Mouse (Mus musculus): ENCODE measurements around the gene Agtpbp1. TPM values are rescaled to one million over a fixed set of nuclear protein-coding genes. Genes with fewer than 3 reads are reported as not detected.
"Not testable (repeated sequence)": the region's sequence is repeated elsewhere in the genome, so short reads cannot be mapped to it uniquely, and the experiment has no call there.

The Agtpbp1 gene
- polyA plus RNA-seq, 1 experiment from 2014 or later = 13.6 TPM

- Histone ChIP-seq H3K36me3 (replicated peaks) (peaks cover 13% of the 10 kb centered on the region), H3K27ac (no peak overlapping the region), H3K27me3 (ENCODE audit: poor library complexity, severe bottlenecking) (no peaks in the 10 kb centered on the region), H3K9me3 (peaks cover 5% of the 10 kb centered on the region; the same call in 1 of the 2 replicates), H3K4me3 (no peak overlapping the region), H3K4me1 (peaks cover 1% of the 10 kb centered on the region)
- 83% methylated on average over 4 of the region's 4 CpGs for WGBS
- DNase-seq (ENCODE audit: extremely low spot score, low spot score) = no peak
These were observed 94.3 kb downstream of the Agtpbp1 start for GRCm38 (mm10) chr13:59490726-59491125.

GRCm38 (mm10) chr13:59489143-59489542 is 95.9 kb downstream of the Agtpbp1 start:
- no peaks in the 10 kb centered on the region for H3K4me1 ChIP-seq
- H3K27ac ChIP-seq = no peak overlapping the region
- WGBS = 75% methylated on average over 2 of the region's 2 CpGs
- H3K36me3 ChIP-seq (replicated peaks) = peaks cover 1% of the 10 kb centered on the region
- H3K9me3 ChIP-seq = no peaks in the 10 kb centered on the region
- H3K27me3 ChIP-seq (ENCODE audit: poor library complexity, severe bottlenecking) = no peaks in the 10 kb centered on the region
- no peak overlapping the region for H3K4me3 ChIP-seq
- no peak for DNase-seq (ENCODE audit: extremely low spot score, low spot score)

DNA sequence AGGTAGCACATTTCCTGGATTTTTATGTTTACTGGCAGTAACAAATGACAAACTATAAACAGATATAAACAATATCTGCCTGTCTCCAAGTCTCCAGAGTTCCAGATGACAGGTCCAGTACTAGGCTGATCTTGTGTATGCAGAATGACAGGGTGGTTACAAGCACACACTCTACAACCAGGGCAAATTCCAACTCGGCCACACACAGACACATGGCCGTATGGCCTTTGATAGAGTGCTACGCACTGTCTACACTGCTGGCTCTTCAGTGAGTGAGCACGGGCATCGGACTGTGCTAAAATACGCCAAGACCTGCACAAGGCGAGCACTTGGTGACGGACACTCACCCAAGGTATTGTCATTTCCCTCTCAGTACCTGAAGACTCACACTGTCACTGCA is 97.7 kb downstream of the Agtpbp1 start:
- 96% methylated on average over 8 of the region's 8 CpGs for WGBS
- no peak overlapping the region for H3K4me3 ChIP-seq
- H3K27ac ChIP-seq = no peak overlapping the region
- no peaks in the 10 kb centered on the region for H3K27me3 ChIP-seq (ENCODE audit: poor library complexity, severe bottlenecking)
- no peaks in the 10 kb centered on the region for H3K36me3 ChIP-seq (replicated peaks)
- H3K4me1 ChIP-seq = no peaks in the 10 kb centered on the region
- no peaks in the 10 kb centered on the region for H3K9me3 ChIP-seq
- DNase-seq (ENCODE audit: extremely low spot score, low spot score) = no peak

GRCm38 (mm10) chr13:59486243-59486642 is 98.8 kb downstream of the Agtpbp1 start:
- no peak for DNase-seq (ENCODE audit: extremely low spot score, low spot score)
- no peaks in the 10 kb centered on the region for H3K9me3 ChIP-seq
- no peaks in the 10 kb centered on the region for H3K27me3 ChIP-seq (ENCODE audit: poor library complexity, severe bottlenecking)
- no peaks in the 10 kb centered on the region for H3K36me3 ChIP-seq (replicated peaks)
- H3K4me1 ChIP-seq = no peaks in the 10 kb centered on the region
- H3K27ac ChIP-seq = no peak overlapping the region
- H3K4me3 ChIP-seq = no peak overlapping the region
- 92% methylated on average over 5 of the region's 5 CpGs for WGBS

DNA sequence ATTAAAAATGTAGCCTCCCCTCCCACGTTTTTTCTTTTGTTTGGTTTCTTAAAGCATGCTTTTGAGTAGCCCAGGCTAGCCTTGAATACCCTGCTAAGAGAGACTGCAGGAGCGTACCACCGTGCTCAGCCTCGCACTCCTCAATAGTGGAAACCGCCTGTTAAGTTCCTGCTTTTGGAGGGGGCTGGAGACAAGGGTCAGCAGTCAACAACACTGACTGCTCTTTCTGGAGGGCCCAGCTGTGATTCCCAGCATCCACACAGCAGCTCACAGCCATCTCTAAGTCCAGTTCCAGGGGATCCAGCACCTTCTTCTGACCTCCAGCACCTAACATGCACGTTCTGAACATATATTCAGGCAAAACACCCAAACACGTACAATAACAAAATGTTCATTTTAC is 99.6 kb downstream of the Agtpbp1 start:
- WGBS = 85% methylated on average over 7 of the region's 7 CpGs
- DNase-seq (ENCODE audit: extremely low spot score, low spot score) = no peak
- no peaks in the 10 kb centered on the region for H3K27me3 ChIP-seq (ENCODE audit: poor library complexity, severe bottlenecking)
- no peaks in the 10 kb centered on the region for H3K36me3 ChIP-seq (replicated peaks)
- no peak overlapping the region for H3K4me3 ChIP-seq
- H3K4me1 ChIP-seq = no peaks in the 10 kb centered on the region
- H3K9me3 ChIP-seq = no peaks in the 10 kb centered on the region
- H3K27ac ChIP-seq = no peak overlapping the region

GRCm38 (mm10) chr13:59481484-59481855 is 103.6 kb downstream of the Agtpbp1 start:
- H3K27ac ChIP-seq = no peak overlapping the region

DNA sequence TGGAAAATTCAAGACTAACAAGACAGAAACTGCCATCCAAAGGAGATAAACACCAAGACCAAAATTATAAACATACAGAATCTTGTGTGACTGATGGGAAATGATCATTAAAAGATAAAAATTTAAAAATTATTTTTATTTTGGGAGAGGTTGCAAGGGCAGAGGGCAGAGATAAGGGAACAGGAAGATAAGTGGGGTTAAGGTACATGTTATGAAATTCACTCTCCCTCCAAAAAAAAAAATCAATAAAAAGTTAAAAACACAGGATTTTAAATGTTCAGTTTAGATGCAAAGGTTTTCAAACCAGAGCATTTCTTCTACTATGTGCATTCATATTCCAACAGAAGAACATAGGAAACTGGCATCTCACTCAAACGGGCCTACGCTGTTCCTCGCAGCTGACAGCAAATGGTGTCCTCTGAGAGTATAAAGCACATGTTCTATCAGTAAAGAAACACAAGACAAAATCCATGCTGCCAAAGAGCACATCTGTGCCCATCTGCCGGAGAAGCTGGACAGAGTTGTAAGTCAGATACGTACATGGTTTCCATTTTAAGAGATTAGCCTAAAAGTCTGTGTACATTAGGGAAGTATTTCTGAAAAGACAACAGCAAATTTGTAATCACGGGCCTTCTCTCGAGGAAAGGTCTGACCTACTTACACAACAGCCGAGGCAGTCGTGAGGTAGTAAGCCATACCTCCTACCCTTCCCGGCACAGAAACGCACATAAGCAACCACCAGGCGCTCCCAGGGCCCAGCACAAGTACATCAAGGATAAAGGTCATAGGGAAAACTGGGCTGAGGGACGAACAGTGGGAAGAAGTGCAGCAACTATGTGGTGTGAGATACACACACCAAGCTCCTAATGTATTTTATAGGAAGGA is 104.2 kb downstream of the Agtpbp1 start:
- Histone ChIP-seq H3K9me3 (no peaks in the 10 kb centered on the region), H3K4me3 (no peak overlapping the region), H3K4me1 (no peaks in the 10 kb centered on the region), H3K27me3 (ENCODE audit: poor library complexity, severe bottlenecking) (no peaks in the 10 kb centered on the region), H3K36me3 (replicated peaks) (peaks cover 18% of the 10 kb centered on the region), H3K27ac (no peak overlapping the region)
- WGBS = 93% methylated on average over 13 of the region's 13 CpGs
- no peak for DNase-seq (ENCODE audit: extremely low spot score, low spot score)

More at GRCm38 (mm10) chr13:59481484-59481855, 103.6 kb downstream of the Agtpbp1 start:
- no peaks in the 10 kb centered on the region for H3K4me1 ChIP-seq
- H3K36me3 ChIP-seq (replicated peaks) = peaks cover 15% of the 10 kb centered on the region
- no peak for DNase-seq (ENCODE audit: extremely low spot score, low spot score)
- 92% methylated on average over 4 of the region's 4 CpGs for WGBS
- no peaks in the 10 kb centered on the region for H3K9me3 ChIP-seq
- H3K4me3 ChIP-seq = no peak overlapping the region
- no peaks in the 10 kb centered on the region for H3K27me3 ChIP-seq (ENCODE audit: poor library complexity, severe bottlenecking)

GRCm38 (mm10) chr13:59477928-59478327 is 107.1 kb downstream of the Agtpbp1 start:
- DNase-seq (ENCODE audit: extremely low spot score, low spot score) = not testable (repeated sequence)

DNA sequence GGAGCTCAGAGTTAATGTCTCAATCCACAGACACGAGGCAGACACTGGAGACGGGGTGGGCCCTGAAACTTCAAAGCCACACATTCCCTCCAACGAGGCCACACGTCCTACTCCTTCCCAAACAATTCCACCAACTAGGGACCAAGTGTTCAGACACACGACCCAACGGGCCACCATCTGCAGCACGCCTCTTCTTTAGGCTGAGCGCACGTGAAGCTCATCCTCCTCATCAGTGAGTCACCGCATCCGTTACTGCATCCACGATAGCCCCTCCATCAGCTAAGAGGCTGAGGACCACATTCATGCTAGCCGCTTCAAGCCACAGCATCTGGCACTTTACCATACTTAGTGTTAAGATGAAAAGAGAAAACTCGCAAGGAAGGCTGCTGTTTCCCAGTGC is 107.6 kb downstream of the Agtpbp1 start:
- 94% methylated on average over 14 of the region's 14 CpGs for WGBS
- no peak overlapping the region for H3K4me3 ChIP-seq
- H3K4me1 ChIP-seq = no peaks in the 10 kb centered on the region
- H3K36me3 ChIP-seq (replicated peaks) = peaks cover 25% of the 10 kb centered on the region
- no peaks in the 10 kb centered on the region for H3K9me3 ChIP-seq
- no peaks in the 10 kb centered on the region for H3K27me3 ChIP-seq (ENCODE audit: poor library complexity, severe bottlenecking)
- no peak overlapping the region for H3K27ac ChIP-seq
- no peak for DNase-seq (ENCODE audit: extremely low spot score, low spot score)

More at GRCm38 (mm10) chr13:59477928-59478327, 107.1 kb downstream of the Agtpbp1 start:
- not testable (repeated sequence) for H3K27ac ChIP-seq; H3K4me1 ChIP-seq; H3K4me3 ChIP-seq; H3K27me3 ChIP-seq (ENCODE audit: poor library complexity, severe bottlenecking); H3K9me3 ChIP-seq
- peaks cover 25% of the 10 kb centered on the region for H3K36me3 ChIP-seq (replicated peaks)
- WGBS = 90% methylated on average over 7 of the region's 7 CpGs

- H3K4me1 ChIP-seq = no peaks in the 10 kb centered on the region
- no peaks in the 10 kb centered on the region for H3K9me3 ChIP-seq
- no peak for DNase-seq (ENCODE audit: extremely low spot score, low spot score)
- H3K27ac ChIP-seq = no peak overlapping the region
- 93% methylated on average over 8 of the region's 8 CpGs for WGBS
- peaks cover 25% of the 10 kb centered on the region for H3K36me3 ChIP-seq (replicated peaks)
- no peaks in the 10 kb centered on the region for H3K27me3 ChIP-seq (ENCODE audit: poor library complexity, severe bottlenecking)
- H3K4me3 ChIP-seq = no peak overlapping the region
These were observed 110.1 kb downstream of the Agtpbp1 start for GRCm38 (mm10) chr13:59474973-59475372.

- Histone ChIP-seq H3K9me3 (no peaks in the 10 kb centered on the region), H3K27ac (no peak overlapping the region), H3K27me3 (ENCODE audit: poor library complexity, severe bottlenecking) (no peaks in the 10 kb centered on the region), H3K36me3 (replicated peaks) (peaks cover 25% of the 10 kb centered on the region), H3K4me3 (no peak overlapping the region), H3K4me1 (no peaks in the 10 kb centered on the region)
- 89% methylated on average over 10 of the region's 10 CpGs for WGBS
- DNase-seq (ENCODE audit: extremely low spot score, low spot score) = no peak
These were observed 111.7 kb downstream of the Agtpbp1 start for GRCm38 (mm10) chr13:59473341-59473740.

- Histone ChIP-seq H3K4me3 (no peak overlapping the region), H3K36me3 (replicated peaks) (peaks cover 18% of the 10 kb centered on the region), H3K4me1 (no peaks in the 10 kb centered on the region), H3K27ac (no peak overlapping the region), H3K27me3 (ENCODE audit: poor library complexity, severe bottlenecking) (no peaks in the 10 kb centered on the region), H3K9me3 (no peaks in the 10 kb centered on the region)
- WGBS = 89% methylated on average over 5 of the region's 5 CpGs
- DNase-seq (ENCODE audit: extremely low spot score, low spot score) = no peak
These were observed 112.8 kb downstream of the Agtpbp1 start for GRCm38 (mm10) chr13:59472222-59472621.

GRCm38 (mm10) chr13:59469701-59470100 is 115.3 kb downstream of the Agtpbp1 start:
- Histone ChIP-seq H3K36me3 (replicated peaks) (peaks cover 4% of the 10 kb centered on the region; the same call in 1 of the 2 replicates), H3K9me3 (no peaks in the 10 kb centered on the region), H3K27me3 (ENCODE audit: poor library complexity, severe bottlenecking) (no peaks in the 10 kb centered on the region), H3K4me1 (no peaks in the 10 kb centered on the region), H3K4me3 (no peak overlapping the region), H3K27ac (no peak overlapping the region)
- 89% methylated on average over 5 of the region's 5 CpGs for WGBS
- no peak for DNase-seq (ENCODE audit: extremely low spot score, low spot score)
